Mouse (Mus musculus): ENCODE measurements around the gene Ppa1.
A peak's percentile ranks its signal among the peaks of the same experiment; 100 is the strongest.

Gene Ppa1

DNA sequence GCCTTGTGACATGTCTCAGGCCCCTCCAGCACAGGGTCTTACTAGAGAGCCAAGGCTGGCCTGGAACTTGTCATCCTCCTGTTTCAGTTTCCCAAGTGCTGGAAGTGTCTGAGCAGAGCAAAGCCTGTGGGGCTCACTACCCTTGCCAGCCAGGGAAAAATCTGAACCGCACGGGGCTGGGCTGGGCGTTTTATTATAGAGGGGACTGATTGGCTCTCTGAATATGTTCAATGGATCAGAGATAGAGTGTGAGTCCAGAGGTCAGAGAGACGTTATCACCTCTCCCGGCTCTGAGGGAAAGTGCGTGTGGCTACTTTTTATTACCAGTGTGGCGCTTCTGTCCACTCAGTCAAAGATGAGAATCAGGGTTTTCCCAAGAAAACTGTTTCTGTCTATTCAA is 1.8 kb upstream of the Ppa1 start:
- no peak for DNase-seq (ENCODE audit: low read depth, low spot score)

DNA sequence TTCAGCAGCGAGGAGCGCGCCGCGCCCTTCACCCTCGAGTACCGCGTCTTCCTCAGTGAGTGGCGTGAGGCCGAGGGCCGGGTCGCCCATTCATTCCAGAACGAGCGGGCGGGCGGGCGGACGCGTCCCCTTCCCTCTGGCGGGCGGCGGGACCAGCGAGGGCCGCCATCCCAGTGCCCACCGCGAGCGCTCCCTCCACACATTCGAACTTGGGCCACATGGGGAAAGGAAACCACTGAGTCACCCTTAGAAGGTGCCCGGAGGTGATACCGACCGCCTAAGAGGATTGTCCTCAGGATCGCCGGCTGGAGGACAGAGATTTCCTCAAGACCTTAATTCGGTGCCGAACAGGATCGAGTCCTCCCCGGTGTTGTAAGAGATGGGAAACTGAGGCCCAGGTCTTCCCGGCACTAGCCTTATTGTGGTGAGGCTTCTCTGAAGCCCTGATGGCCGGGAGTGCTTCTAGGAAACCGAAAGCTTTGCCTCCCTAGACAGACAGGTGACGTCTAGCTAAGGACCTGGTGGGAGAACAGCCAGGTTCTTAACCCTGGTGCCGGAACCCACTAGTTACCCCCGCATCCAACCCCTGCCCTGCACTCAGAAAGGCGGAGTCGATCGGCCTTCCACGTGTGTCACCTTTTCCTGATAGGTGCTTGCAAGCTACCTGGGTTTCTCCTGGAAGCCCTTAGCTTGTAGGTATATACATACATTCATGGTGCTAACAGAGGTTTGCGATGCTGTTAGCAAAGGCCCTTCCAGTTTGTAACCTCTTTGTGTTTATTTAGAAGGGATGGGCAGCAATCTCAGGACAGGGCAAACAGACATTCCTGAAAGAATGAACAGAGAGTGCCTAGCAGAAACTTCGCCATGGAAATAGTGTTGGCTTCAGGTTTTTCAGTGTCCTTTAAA is 639 bp downstream of the Ppa1 start:
- DNase-seq (ENCODE audit: low read depth, low spot score): peak; percentile 70

DNA sequence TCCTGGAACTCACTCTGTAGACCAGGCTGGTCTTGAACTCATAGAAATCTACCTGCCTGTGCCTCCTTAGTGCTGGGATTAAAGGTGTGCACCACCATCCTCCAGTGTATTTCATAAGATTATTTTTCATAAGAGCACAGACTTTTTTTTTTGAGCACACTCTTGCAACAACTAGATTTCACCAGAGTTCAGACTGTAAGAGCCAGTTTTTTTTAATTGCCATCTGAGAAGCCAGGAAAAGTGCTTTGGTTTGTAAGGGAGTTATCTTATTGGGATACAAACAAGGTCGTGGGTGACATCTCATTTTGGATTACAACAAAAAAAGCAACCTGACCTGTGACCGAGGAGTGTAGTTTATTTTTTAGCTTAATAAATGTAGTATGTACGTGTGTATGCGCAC is 5.8 kb downstream of the Ppa1 start:
- no peak for DNase-seq (ENCODE audit: low read depth, low spot score)

DNA sequence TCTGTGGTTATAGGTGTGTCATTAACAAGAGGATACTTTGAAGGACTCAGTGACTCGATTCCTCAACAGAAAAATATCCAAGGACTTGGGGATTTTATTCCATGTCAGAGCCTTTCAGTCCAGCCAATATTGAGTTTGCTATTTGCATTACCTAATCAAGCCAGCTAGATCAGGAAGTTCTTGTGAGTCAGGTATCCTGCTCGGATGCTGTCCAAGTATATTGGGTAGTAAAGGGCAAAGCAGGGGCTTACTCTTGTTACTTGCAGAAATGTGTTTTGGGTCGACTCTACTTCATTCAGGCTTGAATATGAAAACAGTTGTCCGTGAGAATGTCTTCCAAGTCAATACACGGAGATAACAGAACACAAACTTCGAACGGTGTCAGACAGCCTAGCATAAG is 6.3 kb downstream of the Ppa1 start:
- DNase-seq (ENCODE audit: low read depth, low spot score): no peak

DNA sequence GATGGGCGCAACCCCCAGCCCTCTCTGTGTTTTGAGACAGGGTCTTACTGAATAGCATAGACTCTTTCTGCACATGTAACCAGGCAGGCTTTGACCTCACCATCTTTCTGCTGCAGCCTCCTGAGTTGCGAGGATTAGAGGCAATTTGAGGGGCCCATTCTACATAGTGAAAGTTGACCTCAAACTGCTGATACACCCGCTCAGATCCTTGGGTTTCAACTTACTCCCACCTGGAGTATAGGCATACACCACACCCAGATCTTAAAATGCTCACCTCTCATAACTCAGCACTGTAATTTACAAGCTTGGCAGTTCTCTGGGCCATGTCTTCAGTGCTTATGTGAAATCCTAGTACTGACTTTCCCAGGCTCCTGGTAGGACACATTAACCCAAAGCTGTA is 6.8 kb downstream of the Ppa1 start:
- no peak for DNase-seq (ENCODE audit: low read depth, low spot score)

DNA sequence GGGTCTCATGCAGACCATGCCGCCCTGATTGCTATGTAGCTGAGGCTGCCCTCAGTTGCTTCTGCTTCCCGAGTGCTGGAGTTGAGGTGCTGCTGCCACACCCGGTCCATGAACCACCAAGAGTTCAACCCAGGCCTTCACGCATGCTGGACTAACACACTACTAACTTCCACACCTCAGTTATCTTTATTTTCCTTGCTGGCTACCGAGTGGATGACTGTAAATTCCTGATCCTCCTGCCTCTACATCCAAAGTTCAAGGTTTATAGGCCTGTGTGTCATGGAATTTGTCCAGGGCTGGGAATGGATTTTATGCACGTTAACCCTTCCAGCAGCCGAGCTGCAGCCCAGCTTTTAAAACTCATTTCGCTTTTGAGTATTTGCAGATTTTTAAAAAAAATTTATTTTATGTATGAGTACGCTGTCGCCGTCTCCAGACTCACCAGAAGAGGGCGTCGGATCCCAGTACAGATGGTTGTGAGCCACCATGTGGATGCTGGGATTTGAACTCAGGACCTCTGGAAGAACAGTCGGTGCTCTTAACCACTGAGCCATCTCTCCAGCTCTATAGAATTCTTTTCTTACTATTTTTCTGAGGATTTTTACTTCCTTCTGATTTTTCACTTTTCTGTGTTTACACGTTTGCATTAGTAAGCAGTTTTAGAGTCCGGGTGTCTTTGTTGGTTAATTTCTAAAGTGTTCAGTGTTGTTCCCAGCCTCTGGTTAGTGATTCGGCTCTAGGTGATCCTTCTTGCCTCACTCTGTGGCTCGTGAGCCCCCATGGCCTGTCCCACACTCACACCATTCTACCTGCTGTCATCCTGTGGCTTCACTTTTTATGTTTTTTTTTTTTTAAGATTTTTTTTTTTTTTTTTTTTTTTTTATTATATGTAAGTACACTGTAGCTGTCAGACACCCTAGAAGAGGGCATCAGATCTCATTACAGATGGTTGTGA is 8.9 kb downstream of the Ppa1 start:
- no peak for DNase-seq (ENCODE audit: low read depth, low spot score)

DNA sequence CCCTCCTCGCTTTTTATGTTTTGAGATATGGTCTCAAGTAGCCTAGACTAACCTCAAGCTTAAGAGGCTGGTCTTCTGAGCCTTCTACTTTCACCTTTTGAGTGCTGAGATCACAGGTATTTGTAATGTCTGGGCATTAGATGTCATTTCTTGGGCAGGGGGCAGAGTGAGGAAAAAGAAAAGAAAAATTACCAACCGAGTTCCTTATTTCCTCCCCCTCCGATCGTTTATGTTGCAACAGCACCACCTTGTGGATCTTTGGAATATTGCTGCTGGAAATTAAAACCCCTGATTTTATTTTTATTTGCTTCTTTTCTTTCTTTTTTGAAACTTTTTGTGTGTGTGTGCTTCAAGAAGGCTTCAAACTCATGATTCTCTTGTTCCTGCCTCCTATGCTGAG is 9.6 kb downstream of the Ppa1 start:
- DNase-seq (ENCODE audit: low read depth, low spot score): peak; percentile 66

DNA sequence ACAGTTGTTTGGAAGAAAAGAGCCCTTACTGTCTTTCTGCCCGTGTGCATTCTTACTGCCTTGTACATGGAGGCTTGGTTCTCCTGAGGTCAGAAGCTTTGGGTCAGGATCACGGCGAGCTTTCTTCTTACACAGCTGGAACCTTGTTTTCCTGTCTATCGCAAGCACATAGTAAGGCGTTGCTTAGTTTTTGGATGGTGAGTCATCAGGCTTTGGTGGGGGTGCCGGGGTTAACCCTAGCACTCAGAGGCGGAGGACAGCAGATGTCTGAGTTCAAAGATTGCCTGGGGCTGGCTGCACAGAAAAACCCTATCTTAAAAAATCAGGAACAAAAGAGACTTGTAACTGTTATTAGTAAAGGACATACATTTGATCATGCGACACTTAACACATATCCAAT is 13.5 kb downstream of the Ppa1 start:
- DNase-seq (ENCODE audit: low read depth, low spot score): peak; percentile 46

DNA sequence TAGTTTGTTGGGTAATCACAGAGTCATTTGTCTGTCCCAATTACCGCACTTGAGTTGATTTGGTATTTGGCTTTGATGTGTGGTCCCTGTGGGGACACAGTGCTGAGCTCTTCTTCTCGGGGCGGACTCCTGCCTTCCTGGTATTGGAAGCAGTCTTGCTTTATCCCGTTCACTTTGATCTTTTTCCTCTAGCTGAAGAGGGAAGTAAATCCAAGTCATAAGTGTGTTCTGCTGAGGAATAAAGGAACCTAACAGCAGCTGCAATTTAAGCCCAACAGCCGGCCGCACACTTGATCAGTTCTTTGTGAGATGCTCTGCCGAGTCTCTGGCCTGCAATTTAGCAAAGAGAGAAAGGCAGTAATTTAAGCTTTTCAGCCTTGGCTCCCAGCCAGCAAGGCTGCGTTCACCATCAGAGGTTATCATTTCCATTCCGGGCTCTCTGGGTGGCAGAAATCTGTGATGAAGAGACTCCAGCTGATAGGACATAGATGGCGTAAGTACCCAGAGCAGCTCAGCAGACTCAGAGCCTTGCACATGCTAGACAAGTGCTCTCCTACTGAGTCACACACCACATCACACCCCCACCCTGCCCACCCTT is 14.1 kb downstream of the Ppa1 start:
- DNase-seq (ENCODE audit: low read depth, low spot score): no peak

DNA sequence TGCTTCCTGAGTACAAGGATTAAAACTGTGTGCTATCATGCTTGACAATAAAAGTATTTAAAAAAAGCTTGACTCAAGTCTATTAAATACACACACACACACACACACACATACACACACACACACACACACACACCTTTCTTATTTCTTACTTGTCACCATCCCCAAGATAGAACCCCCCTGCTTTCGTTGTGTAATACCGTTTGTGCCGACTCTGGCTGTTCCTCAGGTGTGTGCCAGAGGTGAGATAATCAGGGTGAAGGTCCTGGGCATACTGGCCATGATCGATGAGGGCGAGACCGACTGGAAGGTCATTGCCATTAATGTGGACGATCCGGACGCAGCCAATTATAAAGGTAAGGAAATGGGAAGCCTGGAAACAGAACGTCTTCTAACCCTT is 16.8 kb downstream of the Ppa1 start:
- no peak for DNase-seq (ENCODE audit: low read depth, low spot score)

DNA sequence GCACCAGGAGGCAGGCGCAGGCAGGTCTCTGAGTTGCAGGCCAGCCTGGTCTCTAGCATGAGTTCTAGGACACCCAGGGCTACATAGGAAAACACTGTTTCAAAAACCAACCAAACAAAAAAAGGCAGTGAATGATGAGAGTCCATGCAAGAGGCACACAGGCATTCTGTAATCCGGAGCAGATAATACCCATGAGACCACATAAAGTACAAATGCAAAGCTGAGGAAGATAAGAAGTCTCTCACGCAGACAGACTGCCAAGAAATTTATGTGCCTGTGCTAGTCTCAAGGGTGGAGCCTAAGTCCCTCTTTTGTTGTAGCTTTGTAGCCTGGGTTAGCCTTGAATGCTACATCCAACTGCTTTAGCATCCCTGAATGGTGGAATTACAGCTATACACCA is 17.3 kb downstream of the Ppa1 start:
- DNase-seq (ENCODE audit: low read depth, low spot score): no peak

DNA sequence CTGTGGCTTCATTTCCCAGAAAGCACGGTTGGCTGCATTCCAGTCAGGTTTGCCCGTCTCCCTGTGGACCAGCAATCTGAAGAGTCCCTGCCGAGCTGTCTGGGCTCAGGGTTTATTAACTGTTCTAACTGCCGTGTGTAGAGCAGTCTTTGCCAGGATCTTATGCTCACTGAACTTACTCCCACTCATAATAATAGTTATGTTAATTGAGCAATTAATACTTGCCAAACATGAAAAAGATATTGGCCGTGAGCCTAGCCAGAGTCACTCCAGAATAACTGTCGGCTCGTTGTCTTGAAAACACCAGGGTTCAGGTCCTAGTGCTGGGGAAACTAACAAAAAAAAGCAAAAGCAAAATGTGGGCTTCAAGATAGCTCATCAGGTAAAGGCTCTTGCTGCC is 20.9 kb downstream of the Ppa1 start:
- no peak for DNase-seq (ENCODE audit: low read depth, low spot score)

DNA sequence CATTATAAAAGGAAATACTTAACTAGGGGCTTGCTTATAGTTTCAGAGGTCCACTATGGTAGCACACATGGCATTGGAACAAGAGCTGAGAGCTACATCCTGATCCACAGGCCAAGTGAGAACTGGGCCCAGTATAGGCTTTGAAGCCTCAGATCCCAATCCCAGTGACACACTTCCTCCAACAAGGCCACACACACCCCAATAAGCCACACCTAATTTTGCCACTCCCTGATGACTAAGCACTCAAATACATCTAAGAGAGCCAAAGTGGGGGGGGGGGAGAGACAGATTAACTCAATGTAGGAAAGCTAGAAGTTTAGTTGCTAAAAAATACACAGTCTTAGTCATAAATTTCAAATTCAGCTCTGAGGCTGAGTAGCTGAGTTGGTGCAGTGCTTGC is 21.5 kb downstream of the Ppa1 start:
- DNase-seq (ENCODE audit: low read depth, low spot score): peak; percentile 57

DNA sequence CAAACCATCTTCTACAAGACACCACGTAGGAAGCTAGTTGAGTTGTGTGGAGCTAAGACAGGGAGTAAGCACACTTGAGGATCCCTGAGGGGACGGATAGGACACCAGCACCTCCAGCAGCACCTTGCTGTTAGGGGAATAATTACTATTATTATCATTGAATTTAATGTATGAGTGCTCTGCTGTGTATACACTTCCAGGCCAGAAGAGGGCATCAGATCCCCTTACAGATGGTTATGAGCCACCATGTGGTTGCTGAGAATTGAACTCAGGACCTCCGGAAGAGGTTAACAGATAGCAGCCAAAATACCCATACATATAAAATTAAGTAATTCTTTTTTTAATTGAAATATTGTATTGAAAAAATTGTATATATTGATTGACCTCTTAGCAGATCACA is 22.4 kb downstream of the Ppa1 start:
- DNase-seq (ENCODE audit: low read depth, low spot score): peak; percentile 46

DNA sequence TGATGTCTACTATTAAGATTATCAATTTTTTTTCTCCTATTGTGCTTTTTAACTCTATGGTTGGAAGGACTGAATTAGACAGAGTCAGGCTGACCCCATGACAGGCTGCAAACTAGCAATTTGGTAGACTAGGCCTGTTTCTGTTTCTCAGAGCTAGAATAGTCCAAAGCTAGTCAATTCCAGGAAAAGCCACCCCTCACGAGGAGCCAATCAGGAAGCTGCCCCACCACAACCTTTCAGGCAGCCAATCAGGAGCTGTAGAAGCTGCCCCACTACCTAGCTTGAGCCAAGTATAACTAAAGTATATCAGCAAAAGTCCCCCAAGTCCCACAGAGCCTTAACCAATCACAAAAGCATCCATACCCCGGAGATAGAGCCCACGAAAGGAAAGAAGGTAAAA is 27.6 kb downstream of the Ppa1 start:
- peak; percentile 25 for DNase-seq (ENCODE audit: low read depth, low spot score)

DNA sequence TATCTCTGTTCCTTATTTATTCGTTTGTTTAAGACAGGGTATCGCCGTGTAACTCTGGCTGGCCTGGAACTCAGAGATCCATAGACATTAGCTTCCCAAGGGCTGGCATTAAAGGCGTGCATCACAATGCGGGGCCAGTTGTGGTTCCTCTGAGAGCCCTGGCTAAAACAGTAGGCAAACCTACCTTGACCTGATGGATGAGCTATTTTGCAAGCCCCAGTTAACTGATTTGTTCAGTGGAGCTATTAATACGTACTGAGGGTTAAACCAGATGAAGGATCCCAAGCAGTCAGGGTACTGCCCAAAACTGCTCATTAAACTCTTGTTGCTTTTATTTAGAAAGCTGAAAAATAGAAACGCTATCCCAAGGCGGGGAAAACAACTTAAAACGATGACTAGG is 31.2 kb downstream of the Ppa1 start:
- DNase-seq (ENCODE audit: low read depth, low spot score): no peak

DNA sequence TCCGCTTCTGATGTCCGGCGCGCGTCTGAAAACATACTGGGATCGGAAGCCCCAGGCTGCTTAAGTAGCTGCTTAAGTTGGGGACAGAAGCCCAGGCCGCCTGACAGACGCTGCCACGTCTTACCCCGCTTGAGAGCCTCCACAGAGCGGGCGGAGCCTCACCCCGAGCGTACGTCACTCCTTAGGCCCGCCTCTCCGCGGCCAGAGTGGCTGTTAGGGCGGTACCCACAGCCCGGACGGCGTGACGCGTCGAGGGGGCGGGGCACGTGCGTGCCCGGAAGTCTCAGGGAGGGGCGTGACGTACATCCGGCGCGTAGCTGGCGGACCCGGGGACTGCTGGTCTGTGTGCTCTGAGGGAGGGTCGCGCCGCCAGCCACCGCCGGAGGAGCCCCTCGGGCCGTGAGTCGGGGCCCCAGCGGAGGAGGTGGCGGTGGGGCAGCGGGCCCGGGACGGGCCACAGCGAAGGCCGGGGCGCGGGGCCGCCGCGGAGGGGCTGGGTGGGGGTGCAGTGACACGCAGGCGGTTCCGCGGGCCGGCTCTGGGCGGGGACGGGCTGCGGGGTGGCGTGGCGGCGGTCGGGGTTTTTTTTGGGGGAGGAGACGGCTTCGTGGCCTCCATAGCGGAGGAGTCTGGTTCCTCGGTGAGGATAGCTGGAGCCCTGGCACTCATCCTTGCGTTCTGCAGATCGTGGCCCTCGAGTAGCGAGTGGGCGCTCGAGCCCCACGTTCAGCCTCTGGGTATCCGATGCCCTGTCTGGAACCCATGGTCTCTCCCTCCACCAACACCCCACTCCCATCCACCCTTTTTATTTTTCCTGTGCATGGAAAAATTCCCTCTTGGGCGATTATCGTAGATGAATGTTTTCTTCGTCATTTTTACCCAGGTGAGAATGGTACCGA is 31.9 kb downstream of the Ppa1 start, which contains the start of gene Sar1a:
Sar1a (plus strand) TSS at position 285 of the 899 bp plus-strand sequence.
- peak; percentile 96 for DNase-seq (ENCODE audit: low read depth, low spot score)

DNA sequence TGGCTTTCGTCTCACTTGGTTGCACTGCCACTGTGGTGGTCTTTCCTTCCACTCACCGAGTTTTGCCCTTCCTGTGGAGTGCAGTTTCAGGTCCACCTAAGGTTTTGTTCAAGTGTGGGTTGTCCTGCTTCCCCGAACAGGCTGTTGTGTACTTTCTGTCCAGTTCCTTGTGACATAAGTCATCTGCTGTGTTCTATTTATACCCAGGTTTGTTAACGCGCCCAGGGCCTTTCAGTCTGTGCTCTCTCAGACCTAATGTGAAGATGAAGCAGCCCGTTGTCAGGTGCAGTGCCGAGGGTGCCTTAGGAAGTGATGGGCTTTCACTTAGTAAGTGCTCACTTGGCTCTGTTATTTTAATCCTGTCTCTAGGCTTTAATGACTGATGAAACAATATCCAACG is 41.1 kb downstream of the Ppa1 start:
- no peak for DNase-seq (ENCODE audit: low read depth, low spot score)

DNA sequence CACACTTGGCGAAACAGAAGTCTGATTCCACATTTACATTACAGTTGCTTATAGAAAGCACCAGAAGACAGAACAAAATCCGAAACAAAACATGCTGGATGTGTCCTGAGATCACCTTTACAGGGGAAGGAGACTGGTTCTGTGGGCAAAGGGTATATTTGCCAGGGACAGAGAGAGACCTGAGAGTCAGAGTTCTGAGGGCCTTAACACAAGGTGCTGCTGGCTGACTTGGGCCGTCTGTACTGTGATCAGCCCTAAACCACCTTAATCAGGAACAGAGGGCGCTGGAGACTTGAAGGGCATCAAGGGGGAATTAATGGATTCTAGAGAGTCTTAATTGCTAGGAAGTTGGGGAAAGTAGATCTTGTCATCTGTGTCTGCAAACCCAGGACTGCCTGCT is 45.2 kb downstream of the Ppa1 start:
- no peak for DNase-seq (ENCODE audit: low read depth, low spot score)

DNA sequence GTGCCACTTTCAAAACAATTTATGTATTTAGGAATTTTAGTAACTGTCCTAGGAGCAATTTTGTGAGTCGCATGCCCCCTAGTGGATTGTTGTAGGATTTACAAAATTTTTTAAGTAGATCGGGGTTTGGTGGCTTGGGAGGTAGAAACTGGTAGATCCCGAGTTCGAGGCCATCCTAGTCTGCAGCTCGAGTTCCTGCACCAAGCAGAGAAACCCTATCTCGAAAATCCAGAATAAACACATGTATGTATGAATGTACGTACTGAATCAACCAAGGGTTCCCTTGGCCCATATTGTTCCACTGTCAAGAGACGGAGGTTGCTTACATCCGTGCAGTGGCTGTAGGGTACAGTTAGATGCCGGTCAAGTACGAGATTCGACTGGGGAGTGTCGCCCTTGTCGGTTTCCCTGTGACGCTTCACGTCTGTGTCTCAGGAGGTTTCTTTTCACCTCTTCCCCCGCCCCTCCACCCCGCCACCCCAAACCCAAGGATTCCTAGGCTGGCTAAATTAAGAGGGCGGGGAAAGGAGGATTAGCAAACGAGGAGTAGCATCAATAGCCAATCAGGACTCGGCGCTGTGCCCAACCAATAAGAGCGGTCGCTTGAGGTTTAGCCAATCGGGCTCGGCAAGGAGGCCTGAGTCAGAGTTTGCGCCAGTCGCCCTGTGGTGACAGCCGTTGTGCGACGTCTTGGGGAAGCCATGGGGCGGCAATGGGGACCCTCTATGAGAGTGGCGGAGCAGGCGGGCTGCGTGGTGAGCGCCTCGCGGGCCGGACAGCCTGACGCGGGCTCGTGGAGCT is 46.7 kb downstream of the Ppa1 start, which contains the start of gene Tysnd1:
Tysnd1 (plus strand) TSS at position 645 of the 801 bp plus-strand sequence.
- DNase-seq (ENCODE audit: low read depth, low spot score): peak; percentile 100
